Mouse (Mus musculus) thymus, postnatal 0 days (tissue): ENCODE measurements around the gene Haus8. TPM values are rescaled to one million over a fixed set of nuclear protein-coding genes. Genes with fewer than 3 reads are reported as not detected.
"Not testable (repeated sequence)": the region's sequence is repeated elsewhere in the genome, so short reads cannot be mapped to it uniquely, and the experiment has no call there.

Experiments
- DNase-seq: peaks from one replicate; pipeline ENCODE4 v3.0.0-alpha.2; 2015; ENCODE audit warnings: low spot score
- polyA plus RNA-seq: library from polyadenylated mRNA; unstranded; fragments of >200 nt; fragmentation: Nextera tagmentation; extraction: Ambion mirVana; gene quantifications from 2 replicates; pipeline ENCODE4 v1.2.1, GENCODE M21; 2015

Haus8 gene
- polyA plus RNA-seq, 1 experiment from 2014 or later = 39.3 TPM

GRCm38 (mm10) chr8:71286223-71286622, 13.5 kb upstream of the Haus8 start:
- not testable (repeated sequence) for DNase-seq

GRCm38 (mm10) chr8:71282621-71283020, 9.9 kb upstream of the Haus8 start:
- DNase-seq = no peak

- DNase-seq = not testable (repeated sequence)
These were observed 9.0 kb upstream of the Haus8 start for GRCm38 (mm10) chr8:71281731-71282130.

- not testable (repeated sequence) for DNase-seq
These were observed 6.7 kb upstream of the Haus8 start for GRCm38 (mm10) chr8:71279409-71279808.

GRCm38 (mm10) chr8:71276166-71276565, 3.4 kb upstream of the Haus8 start:
- no peak for DNase-seq

GRCm38 (mm10) chr8:71274478-71274877, 1.7 kb upstream of the Haus8 start:
- no peak for DNase-seq

- peak; percentile 54 for DNase-seq
These were observed 397 bp upstream of the Haus8 start for GRCm38 (mm10) chr8:71273151-71273510.

- DNase-seq = peak; percentile 5
These were observed 1.1 kb downstream of the Haus8 start for GRCm38 (mm10) chr8:71271630-71272029.

GRCm38 (mm10) chr8:71268286-71268685, 4.4 kb downstream of the Haus8 start:
- not testable (repeated sequence) for DNase-seq

GRCm38 (mm10) chr8:71267690-71268089, 5.0 kb downstream of the Haus8 start:
- DNase-seq = no peak

GRCm38 (mm10) chr8:71261234-71261633, 11.5 kb downstream of the Haus8 start:
- DNase-seq = no peak

- no peak for DNase-seq
These were observed 16.0 kb downstream of the Haus8 start for GRCm38 (mm10) chr8:71256545-71257232.

- no peak for DNase-seq
These were observed 24.5 kb downstream of the Haus8 start for GRCm38 (mm10) chr8:71248203-71248602.

- DNase-seq = no peak
These were observed 30.0 kb downstream of the Haus8 start for GRCm38 (mm10) chr8:71242757-71243156.

GRCm38 (mm10) chr8:71224560-71224959, 48.2 kb downstream of the Haus8 start:
- peak; percentile 27 for DNase-seq

- DNase-seq = not testable (repeated sequence)
These were observed 58.5 kb downstream of the Haus8 start for GRCm38 (mm10) chr8:71214266-71214665.

- peak; percentile 2 for DNase-seq
These were observed 67.2 kb downstream of the Haus8 start for GRCm38 (mm10) chr8:71205541-71205967.

Other genes with a start within 250 kb of the Haus8 start
- 16.4 and 18.7 TPM in 2 replicates for gene Myo9b, start 220 bp downstream of the Haus8 start, polyA plus RNA-seq
- gene Use1, start 93.9 kb upstream of the Haus8 start, polyA plus RNA-seq = 143 and 152 TPM in 2 replicates
- gene Ocel1, start 98.4 kb upstream of the Haus8 start, polyA plus RNA-seq = 17.4 and 19.2 TPM in 2 replicates
- 17.7 and 18.4 TPM in 2 replicates for gene Nr2f6, start 109.0 kb upstream of the Haus8 start, polyA plus RNA-seq
- gene Ushbp1, start 122.9 kb upstream of the Haus8 start, polyA plus RNA-seq = 4.7 and 5.1 TPM in 2 replicates
- gene Babam1, start 123.9 kb upstream of the Haus8 start, polyA plus RNA-seq = 83.2 and 87.4 TPM in 2 replicates
- 15.3 and 25.1 TPM in 2 replicates for gene Ankle1, start 133.1 kb upstream of the Haus8 start, polyA plus RNA-seq
- 190 and 219 TPM in 2 replicates for gene Abhd8, start 190.7 kb upstream of the Haus8 start, polyA plus RNA-seq
- gene Mrpl34, start 192.0 kb upstream of the Haus8 start, polyA plus RNA-seq = 221 TPM in 2 replicates
- gene Dda1, start 196.3 kb upstream of the Haus8 start, polyA plus RNA-seq = 154 and 157 TPM in 2 replicates
- 0.68 and 1.4 TPM in 2 replicates for gene Ano8, start 213.0 kb upstream of the Haus8 start, polyA plus RNA-seq
- 17.8 TPM in 2 replicates for gene Gtpbp3, start 215.2 kb upstream of the Haus8 start, polyA plus RNA-seq
- gene Plvap, start 238.8 kb upstream of the Haus8 start, polyA plus RNA-seq = 27.5 and 31.6 TPM in 2 replicates